Mouse (Mus musculus) kidney, adult 18-20 months (tissue): ENCODE results near the gene 1700092M07Rik.

Experiments used
- DNase-seq: peaks from one replicate; pipeline ENCODE4 v3.0.0; 2021

1700092M07Rik gene

DNA sequence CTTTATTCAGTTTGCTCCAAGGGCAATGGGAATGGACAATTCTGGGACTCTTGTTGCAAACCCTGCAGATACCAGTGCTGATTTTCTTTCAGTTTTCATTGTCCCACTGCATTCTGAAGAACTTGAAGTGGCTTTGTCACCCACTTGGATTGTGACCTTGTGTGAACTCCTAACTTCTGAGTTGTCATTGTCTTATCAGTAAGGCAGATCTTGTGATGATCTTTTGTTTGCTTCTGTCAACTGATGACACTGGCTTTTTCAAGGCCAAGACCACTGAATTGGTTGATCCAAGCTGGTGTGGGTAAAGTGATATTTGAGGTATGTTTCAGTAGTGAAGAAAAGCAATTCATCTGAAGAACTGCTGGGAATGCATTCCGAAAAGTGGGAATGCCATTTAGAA lies 4.9 kb downstream of the 1700092M07Rik start:
- no peak for DNase-seq

DNA sequence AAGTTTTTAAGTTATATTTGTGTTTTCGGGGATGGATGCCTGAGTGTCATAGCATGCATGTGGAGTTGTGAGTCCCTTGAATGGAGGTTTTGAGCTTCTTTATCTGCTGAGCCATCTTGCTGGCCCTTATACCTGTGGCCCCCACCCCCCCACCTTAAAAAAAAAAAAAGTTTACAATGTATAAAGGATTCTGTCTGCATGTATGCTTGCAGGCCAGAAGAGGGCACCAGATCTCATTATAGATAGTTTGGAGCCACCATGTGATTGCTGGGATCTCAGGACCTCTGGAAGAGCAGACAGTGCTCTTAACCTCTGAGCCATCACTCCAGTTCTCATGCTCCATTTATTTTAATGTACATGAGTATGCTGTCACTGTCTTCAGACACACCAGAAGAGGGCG lies 6.8 kb downstream of the 1700092M07Rik start:
- no peak for DNase-seq

DNA sequence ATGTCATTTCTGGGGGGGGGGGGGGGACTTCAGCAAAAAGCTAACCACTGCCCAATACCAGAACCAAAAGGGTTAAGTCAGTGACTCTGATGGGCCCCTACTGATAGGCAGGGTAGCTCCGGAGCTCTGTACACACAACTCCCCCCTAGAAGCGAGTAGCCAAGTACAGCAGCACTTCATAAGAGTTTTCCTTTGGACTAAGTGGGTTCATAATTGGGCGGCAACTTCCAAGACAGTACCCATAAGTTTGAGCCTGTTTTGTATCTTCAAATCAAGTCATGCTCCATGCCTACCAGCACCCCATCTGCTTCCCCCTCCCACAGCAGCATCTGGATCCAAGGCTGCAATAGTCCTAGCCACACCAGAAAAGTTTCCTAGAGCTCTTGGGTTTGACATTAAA lies 15.1 kb downstream of the 1700092M07Rik start:
- no peak for DNase-seq

DNA sequence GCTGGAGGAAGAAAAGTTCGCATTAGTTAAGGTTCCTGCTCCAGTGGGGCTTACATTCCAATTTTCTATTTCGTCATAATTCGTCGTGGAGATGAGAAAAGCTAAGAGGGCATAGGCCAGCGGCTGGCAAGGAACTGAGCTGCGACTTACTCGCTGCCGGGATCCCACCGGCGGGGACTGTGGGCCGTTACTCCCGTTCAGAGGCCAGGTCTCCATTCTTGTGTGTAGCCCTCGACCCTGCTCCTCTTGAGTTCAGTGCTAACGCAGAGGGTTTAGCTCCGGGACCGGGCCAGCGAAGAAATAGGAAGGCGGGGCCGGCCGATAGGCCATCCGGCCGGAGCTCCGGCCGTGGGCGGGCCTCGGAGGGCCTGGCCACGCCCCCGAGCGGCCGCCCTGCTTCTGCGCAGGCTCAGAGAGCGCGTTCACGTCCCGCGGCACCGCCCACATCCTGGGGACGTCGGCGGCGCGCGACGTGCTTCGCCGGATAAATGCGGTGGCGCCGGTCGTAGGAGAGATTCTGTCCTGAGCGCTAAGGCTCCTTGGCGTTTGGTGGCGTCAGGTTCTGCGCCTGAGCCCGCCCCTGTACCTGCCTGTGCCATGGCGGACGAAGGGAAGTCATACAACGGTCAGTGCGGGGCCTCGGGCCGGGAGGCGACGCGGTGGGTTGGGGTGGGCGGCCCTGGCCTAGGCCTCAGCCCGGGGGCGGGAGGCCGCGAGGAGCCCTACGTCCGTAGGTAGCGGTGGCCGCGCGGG lies 16.3 kb downstream of the 1700092M07Rik start, which contains the start of gene Nxf1:
Gene Nxf1, plus strand, starts transcription at position 439 of the 753 bp plus-strand sequence.
- peak; percentile 94 for DNase-seq

DNA sequence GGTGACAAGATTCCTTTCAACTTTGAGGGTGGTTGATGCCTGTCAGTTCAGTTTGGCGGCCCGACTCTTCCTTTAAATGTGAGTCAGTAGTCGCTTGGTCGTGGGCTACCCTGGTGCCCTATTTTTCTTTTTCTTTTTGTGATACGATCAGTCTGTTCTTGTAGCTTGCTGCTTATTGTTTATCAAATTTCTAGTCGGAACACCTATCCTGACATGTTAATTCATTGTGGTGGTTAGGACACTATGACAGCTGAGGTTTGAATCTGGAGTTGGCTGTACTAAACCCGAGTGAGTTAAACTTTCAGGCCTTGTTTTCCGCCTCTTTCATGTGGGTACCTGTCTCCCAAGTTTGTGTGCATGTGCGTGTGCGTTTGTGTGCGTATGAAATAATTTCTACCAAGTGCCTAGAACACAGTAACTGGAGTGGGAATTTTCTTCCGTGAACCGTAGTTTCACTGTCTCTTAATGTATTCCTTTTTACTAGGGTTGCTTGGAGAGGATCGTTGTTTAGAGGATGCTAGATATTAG lies 17.0 kb downstream of the 1700092M07Rik start:
- no peak for DNase-seq

DNA sequence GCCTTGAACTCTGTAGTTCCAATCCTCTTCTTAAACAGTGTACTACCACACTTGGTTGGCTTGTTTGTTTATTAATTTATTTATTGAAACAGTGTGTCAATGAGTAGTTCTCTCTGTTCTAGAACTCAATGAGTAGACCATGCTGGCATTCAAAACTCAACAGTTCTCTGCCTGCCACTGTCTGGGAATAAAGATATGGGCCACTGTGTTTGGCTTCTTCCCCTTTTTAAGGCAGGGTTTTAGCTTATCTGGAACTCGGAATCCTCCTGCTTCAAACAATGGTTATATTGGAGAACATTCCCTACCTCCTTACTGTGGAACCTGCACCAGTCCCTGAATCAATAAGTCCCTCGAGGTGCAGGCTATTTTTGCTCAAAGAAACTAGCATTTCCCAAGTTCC lies 18.4 kb downstream of the 1700092M07Rik start:
- DNase-seq, result no peak

DNA sequence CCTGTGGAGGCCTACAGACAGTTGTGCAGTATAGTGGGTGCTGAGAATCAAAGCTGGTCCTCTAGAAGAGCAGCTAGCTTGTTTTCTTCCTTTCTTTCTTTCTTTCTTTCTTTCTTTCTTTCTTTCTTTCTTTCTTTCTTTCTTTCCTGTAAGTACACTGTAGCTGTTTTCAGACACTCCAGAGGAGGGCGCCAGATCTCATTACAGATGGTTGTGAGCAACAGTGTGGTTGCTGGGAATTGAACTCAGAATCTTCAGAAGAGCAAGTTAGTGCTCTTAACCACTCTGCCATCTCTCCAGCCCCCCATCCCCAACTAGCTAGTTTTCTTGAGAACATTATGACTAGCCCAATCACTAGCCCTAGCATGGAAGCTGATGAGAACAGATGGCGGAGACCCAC lies 20.2 kb downstream of the 1700092M07Rik start:
- no peak for DNase-seq

DNA sequence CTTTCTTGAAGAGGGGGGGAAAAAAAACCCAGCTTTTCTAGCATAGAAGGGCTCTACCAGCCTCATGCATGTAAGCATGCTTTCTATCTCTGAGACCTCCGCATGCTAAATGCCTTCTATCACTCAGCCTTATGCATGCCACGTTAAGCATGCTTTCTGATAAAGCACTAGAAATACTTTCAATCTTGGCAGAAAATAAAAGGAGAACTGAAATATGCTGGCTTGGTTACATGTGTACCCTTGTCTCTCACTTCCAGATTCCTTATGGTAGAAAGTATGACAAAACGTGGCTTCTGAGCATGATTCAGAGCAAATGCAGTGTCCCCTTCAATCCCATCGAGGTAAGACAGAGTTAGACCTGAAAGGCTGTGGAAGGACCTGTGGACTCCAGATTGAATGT lies 22.8 kb downstream of the 1700092M07Rik start:
- DNase-seq, result no peak

DNA sequence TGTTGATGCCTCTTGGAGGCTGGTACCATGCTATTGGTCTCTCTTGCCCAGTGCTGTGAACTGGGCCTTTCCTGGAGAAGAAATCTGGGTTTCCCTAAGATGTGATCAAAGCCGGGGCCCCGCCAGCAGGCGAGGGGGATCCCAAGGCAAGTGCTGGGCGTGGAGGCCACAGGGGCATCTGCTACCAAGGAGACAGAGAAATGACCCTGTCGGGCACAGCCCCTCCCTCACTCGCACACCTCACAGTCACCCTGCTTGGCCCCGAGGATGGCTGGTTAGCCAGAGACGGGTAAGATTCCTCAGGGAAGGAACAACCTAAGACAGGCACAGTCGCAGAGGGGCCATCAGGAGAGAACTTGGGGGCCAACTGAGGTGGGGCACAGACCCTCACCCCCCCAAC lies 25.0 kb downstream of the 1700092M07Rik start:
- no peak for DNase-seq

DNA sequence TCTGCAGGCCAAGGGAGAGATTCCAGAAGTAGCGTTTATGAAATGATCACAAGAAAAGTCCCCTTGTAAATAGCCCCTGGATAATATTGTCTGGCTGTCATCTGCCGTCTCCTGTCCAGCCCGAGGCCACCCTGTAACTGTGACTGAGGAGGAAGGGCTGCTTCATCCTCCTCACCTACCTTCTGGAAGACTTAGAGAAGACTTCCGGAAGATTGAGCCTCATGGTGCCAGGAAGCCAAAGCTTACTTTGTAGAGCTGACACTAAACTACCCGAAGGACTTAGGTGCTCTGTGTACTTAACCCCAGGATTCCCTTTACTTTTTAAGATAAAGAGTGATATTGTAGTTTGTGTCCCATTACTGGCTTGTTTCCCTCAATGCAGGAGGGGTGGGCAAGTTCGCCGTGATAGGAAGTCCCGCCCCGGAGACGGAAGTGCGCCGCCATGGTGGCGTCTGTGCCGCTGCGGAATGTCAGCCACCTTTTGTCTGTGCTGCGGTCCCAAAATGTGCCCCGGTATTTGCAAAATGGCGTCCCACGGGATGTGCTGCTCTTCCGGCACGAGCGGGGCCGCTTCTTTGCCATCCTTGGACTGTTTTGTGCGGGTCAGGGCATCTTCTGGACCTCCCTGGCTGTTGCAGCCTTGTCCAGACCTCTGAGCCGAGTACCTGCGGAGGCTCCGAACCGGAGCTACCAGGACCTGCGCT lies 30.2 kb downstream of the 1700092M07Rik start, which contains the start of gene Tmem223:
Gene Tmem223, plus strand, starts transcription at position 430 of the 704 bp plus-strand sequence.
- peak; percentile 83 for DNase-seq

DNA sequence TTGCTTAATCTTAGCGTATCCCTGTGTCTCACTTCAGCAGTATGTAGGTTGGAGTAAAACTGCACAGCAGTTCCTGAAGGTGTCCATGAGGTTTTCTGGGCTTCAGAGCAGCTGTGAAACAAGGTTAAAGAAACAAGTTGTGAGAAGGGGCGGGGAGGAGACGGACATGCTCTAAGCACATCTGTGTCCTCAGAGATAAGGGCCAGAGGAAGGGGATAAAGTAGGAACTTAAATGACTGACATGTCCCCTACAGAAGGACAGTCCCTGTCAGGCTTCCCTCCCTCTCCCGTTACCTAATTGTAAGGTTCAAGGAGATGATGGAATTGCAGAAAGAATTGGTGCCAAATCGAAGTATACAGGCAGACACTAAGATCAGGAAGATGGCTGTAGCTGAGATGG lies 32.5 kb downstream of the 1700092M07Rik start:
- DNase-seq, result no peak

DNA sequence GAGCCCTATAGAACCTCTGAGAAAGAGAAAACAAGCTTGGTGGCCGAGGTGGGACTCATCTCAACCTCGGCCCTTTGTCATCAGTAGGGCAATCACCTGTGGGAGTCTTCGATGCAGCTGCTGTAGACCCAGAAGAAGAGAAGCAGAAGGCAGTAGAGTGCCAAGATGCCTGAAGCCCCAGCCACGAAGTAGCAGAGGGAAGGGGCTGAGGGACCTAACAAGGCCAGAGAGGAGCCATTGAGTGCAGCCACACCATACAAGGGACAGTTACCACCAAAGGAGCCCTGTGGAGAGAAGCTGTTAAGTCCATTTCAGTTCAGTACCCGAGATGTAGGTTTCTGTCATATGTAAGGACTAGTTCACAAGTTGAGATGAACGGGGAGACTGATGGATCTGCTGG lies 32.9 kb downstream of the 1700092M07Rik start:
- no peak for DNase-seq

DNA sequence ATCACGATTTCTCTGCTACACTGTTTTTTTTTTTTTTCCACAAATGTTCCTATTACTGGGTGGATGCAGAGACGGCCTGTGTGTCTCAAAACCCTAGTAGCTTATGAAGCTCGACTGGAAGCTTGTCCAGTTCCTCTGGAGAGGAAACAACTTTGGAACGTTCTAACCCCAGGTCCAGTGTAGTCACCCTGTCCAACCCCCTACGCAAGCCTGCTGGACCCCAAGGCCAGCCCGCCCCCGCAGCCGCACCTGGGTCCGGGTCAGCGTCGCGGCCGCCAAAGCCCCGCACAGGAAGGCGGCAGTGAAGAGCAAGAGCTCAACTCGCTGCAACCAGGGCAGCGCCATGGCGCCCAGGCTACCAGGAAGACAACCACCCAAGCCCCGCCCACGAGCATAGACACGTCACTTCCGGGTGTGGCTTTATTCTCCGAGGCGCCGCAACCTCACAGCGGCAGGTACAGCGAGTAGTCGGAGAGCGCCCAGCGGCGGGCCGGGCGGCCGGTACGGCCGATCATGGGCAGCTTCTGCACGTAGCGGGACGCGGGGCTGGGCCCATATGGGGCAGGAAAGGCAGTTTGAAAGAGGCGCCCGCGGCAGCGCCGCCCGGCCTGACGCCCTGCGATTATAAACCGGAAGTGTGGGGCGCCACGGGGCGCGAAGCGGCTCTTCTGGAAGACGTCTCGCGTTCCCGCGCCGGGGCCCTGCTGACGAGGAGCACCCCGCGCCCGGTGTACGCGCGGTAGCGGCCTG lies 33.7 kb downstream of the 1700092M07Rik start, which contains the start of gene Tmem179b:
Gene Tmem179b, minus strand, starts transcription at position 382 of the 750 bp plus-strand sequence.
- peak; percentile 98 for DNase-seq

DNA sequence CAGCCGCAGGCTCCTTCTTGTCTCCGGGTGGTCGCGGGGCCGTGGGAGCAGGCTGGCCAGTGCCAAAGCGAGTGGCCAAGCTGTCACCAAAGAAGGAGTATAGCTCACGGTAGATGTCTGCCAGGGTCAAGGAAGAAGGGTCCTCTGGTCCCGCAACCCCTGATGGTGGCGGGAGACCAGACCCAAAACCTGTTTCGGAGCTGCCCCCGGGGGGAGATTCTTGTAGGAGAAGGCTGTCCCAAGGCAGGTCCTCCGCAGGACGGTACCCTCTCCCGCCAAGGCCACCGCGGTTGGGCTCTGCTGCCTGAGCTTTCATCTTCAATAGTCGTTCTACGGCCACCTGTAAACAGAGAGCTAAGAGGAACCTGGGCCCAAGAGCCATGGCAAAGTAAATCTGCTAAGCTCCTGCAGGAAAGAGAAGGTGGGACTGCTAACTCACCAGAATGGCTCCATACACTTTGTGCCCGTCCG lies 34.5 kb downstream of the 1700092M07Rik start:
- no peak for DNase-seq

DNA sequence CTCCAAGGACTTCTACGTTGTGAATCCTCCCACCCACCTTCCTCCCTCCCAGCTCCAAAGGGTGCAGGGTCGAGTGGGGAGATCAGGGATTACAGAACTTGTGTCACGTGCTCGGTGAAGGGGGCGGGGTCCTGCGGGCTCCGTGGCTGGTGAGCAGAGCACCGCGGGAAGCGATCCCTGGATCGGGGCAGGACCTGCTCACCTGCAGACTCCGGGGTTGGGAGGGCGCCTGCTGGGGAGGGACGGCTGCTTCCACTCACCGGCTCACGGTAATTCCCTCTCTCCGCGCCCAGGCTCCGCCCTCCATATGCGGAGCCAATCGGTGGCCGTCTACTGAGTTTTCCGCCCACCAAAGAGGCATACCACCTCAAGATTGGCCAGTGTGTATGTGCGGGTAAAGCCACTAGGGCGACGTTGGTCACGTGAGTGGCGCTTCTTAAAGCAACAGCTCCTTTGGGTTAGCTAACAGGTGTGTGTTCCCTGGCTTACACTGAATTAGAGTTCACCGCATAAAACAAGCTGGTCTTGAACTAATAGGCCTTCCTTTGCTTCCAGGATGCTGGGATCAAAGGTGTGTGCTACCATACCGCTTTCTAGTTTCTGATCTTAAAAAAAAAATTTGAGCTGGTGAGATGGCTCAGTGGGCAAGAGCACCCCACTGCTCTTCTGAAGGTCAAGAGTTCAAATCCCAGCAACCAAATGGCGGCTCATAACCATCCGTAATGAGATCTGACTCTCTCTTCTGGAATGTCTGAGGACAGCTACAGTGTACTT lies 45.7 kb downstream of the 1700092M07Rik start, which contains the start of gene Taf6l:
Gene Taf6l, minus strand, starts transcription at position 410 of the 774 bp plus-strand sequence.
- peak; percentile 92 for DNase-seq

DNA sequence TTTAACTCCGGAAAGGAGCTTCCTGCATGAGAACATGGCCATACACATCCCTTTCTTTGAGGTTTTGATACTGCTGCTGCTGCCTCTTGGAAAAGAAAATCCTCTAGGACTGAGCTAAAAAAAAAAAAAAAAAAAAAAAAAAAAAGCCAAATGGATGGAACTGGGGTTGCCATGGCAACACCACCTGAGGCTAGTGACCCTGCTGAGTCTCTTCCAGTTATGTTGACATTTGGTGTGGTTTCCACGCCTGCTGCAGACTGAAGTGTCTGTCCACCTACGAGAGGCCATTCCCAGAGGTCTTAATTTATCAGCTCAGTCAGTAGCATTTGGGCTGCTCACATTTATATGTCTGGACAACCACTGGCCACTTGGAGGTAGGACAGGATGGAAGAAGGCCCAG lies 48.0 kb downstream of the 1700092M07Rik start:
- no peak for DNase-seq

DNA sequence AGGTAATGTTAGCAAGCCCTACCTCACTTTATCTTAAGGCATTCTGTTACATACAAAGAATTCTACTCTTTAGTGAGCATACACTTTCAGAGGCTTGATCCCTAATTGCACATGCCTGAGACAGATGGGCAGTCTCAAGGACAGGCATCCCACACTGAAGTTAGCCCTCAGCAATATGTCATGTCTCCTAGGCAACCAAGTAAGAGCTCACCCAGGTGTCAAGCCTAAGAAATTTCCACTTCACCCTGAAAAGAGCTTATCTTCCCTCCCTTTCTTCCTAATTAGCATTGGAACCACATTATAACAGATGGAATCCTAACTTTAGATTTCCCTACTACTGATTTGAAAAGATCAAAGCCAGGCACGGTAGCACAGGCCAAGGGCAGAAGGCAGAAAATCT lies 48.7 kb downstream of the 1700092M07Rik start:
- no peak for DNase-seq

DNA sequence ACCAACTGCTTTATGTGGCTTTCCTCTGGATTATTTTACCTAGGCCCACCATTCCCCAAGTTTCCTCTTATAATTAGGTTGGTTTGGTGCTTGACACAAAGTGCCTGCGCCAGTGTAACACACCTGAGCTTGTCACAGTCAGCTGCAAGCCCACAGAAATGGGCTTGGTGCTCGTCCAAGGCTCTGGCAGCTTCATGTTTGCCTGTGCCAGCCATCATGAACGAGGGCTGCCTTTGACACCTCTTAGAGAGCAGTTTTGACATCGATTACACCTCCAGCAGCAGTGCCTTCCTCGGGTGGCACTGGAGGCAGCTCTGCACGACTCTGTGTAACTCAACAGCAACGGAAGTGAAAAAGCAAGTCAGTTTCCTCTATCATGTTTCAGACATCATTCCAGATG lies 49.7 kb downstream of the 1700092M07Rik start:
- no peak for DNase-seq
